Mouse (Mus musculus) heart, postnatal 10 days (tissue): ENCODE measurements at regions not wholly inside any gene's neighbourhood (a gene's known extent, or its start where the extent isn't known, plus 50 kb on each side); places are given as distances from the start of the nearest gene placed in this dataset.
A peak's percentile ranks its signal among the peaks of the same experiment; 100 is the strongest.
"Not testable (repeated sequence)": the region's sequence is repeated elsewhere in the genome, so short reads cannot be mapped to it uniquely, and the experiment has no call there.

ENCODE experiments used
- DNase-seq, 2 experiments: peaks; one replicate each; pipeline ENCODE4 v3.0.0; 2021
- intact Hi-C: fragments of 180-260 bp; cut with DNase I; formaldehyde crosslinking; loops from one replicate; pipeline ENCODE4 v1.15.1; 2025

DNA sequence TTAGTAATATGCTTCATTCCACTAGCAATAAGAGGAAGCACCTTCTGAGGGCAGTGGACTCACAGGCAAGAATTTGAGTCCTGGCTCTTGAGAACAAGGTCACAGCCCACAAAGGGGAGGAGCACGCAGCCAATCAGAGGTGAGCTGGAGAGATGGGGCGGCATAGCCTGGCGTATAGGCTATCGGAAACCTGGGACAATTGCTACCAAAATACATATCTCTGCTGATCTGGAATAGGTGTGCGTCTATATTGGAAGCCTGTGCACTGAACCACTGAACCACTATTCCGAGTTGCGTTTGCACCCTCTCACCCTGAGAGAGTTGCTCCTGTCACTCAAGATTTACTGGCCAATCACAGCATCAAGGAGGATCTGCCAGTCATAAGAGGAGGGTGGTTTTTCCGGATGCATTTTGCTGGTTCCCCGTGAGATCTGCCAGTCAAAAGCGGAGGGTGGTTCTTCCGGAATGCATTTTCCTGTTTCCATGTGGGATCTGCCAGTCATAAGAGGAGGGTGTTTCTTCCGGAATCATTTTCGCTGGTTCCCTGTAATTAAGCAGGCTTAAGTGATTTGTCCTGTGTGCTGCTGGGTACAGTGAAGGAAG, 80.1 kb upstream of the Riok2 start:
- intact Hi-C loops: loop anchor here (2.0 to 10.0 kb wide), 3 partner anchors 59 to 331 kb away; partner anchors contain the start of gene Lnpep
- DNase-seq: peak; percentile 95 to 96

DNA sequence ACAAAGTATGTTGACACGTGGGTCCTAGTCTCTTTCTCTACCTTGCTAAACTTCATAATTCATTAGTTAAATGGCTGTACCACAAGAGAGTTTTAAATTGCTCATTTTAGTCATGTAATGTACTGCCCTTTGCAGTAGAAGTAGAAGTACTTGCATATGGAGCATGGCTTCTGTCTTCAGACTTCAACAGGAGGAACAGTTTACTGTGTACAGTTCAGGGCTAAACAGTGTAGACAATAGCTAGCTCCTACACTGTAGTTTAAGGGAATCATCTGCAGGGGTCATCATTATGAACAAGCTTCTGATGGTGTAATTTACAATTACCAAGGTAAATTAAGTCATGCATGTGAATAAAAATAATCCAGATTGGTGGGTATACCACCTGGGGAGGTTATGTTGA, 79.1 kb upstream of the Riok2 start:
- not testable (repeated sequence) for DNase-seq
- intact Hi-C loops: loop anchor here (2.0 to 10.0 kb wide), 3 partner anchors 60 to 330 kb away; partner anchors contain the start of gene Lnpep

DNA sequence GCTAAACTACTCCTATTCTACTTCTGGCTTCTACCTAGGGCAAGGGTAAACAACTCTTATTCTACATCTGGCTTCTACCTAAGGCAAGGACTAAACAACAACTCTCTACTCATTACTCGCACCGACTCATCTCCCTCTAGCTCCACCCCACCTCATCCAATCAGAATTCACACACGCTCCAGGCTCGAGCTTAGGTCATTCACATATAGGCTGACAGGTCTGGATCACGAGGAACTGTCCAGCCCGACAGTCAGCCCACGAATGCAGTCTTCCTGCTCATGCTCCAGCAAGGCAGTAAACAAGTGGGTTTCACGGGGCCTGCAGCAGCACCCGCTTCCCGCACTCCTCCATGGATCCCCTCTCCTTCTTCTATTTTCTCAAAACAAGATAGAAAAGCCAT, 70.6 kb upstream of the Riok2 start:
- intact Hi-C loops, DNase-seq: not testable (repeated sequence)
